In genomic region chr2:65620556-65621166, GRCm38 (mm10) we compare ENCODE assay signal across 8 mouse cellular contexts. TPM values are rescaled to one million over a fixed set of nuclear protein-coding genes. Genes with fewer than 3 reads are reported as not detected.
DNase-seq lines count a peak whose midpoint lies in the region; ATAC-seq lines count a peak whose summit lies in the region.

Gene Scn2a (plus strand): TSS chr2:65620771.

- H3K27ac ChIP-seq in forebrain, embryonic 15.5 days (replicated peaks) = peak within 1 kb of the TSS; percentile 55
- peak within 1 kb of the TSS; percentile 83 for H3K27ac ChIP-seq in midbrain, embryonic 13.5 days

- peak; percentile 6 for DNase-seq in urinary bladder, postnatal 14 days (ENCODE audit: low spot score)
- DNase-seq in urinary bladder, postnatal 4 days (ENCODE audit: low spot score in 2 of 2) = no peak
- peak; percentile 3 for DNase-seq in c-Kit-positive CD71-positive TER-119-positive erythroid progenitor cells, embryonic 14.5 days (ENCODE audit: low spot score)
- peak; percentile 48 to 61 for DNase-seq in layer of hippocampus, adult 8-10 months (ENCODE audit: low spot score in 2 of 2)
- no peak for DNase-seq in thymus, postnatal 25 days

- H3K9ac ChIP-seq in forebrain, embryonic 15.5 days (replicated peaks) = peak within 1 kb of the TSS; percentile 41
- H3K9ac ChIP-seq in midbrain, embryonic 13.5 days (replicated peaks) = peak within 1 kb of the TSS; percentile 63

- H3K36me3 ChIP-seq in forebrain, embryonic 15.5 days = no peaks in the 10 kb centered on the region
- no peaks in the 10 kb centered on the region for H3K36me3 ChIP-seq in midbrain, embryonic 13.5 days

- peak within 1 kb of the TSS; percentile 34 for H3K4me3 ChIP-seq in forebrain, embryonic 15.5 days
- H3K4me3 ChIP-seq in midbrain, embryonic 13.5 days (replicated peaks) = peak within 1 kb of the TSS; percentile 46

- peak within 1 kb of the TSS; percentile 23 for H3K4me2 ChIP-seq in forebrain, embryonic 15.5 days (replicated peaks)
- H3K4me2 ChIP-seq in midbrain, embryonic 13.5 days (replicated peaks) = peak within 1 kb of the TSS; percentile 49

- 38% methylated on average over 9 of the region's 9 CpGs for WGBS in forebrain, embryonic 15.5 days
- WGBS in midbrain, embryonic 13.5 days = 41% methylated on average over 9 of the region's 9 CpGs

- H3K4me1 ChIP-seq in forebrain, embryonic 15.5 days = no peaks in the 10 kb centered on the region
- peaks cover 17% of the 10 kb centered on the region for H3K4me1 ChIP-seq in midbrain, embryonic 13.5 days (replicated peaks)

- H3K9me3 ChIP-seq in forebrain, embryonic 15.5 days = no peaks in the 10 kb centered on the region
- no peaks in the 10 kb centered on the region for H3K9me3 ChIP-seq in midbrain, embryonic 13.5 days

- ATAC-seq in forebrain, embryonic 15.5 days (replicated peaks) = peak; percentile 72
- peak; percentile 70 for ATAC-seq in midbrain, embryonic 13.5 days
- ATAC-seq in erythroid progenitor cell, adult 5-6 weeks (replicated peaks; ENCODE audit: low FRiP score, poor library complexity, severe bottlenecking) = no peak

- H3K27me3 ChIP-seq in forebrain, embryonic 15.5 days = no peaks in the 10 kb centered on the region
- H3K27me3 ChIP-seq in midbrain, embryonic 13.5 days = no peaks in the 10 kb centered on the region

RNA-seq across cellular contexts. Expression of gene Scn2a, which starts in this region (rescaled TPM):
- polyA plus RNA-seq in forebrain, embryonic 15.5 days (2015; fragmentation: Nextera tagmentation; extraction: Ambion mirVana) = 25.2 and 29.9 TPM in 2 replicates
- 100 to 1,000 TPM; 216 to 259 (median 245) TPM for total RNA-seq in layer of hippocampus, adult 8-10 months (2022)
- 28.5 and 32.1 TPM in 2 replicates for polyA plus RNA-seq in midbrain, embryonic 13.5 days (2015; fragmentation: Nextera tagmentation; extraction: Ambion mirVana)
- total RNA-seq in erythroid progenitor cell, adult 5-6 weeks (2015; ENCODE audit: low replicate concordance) = not detected in 2 replicates
- not detected in 2 replicates for total RNA-seq in erythroid progenitor cell, adult 5-6 weeks (2017; ENCODE audit: low replicate concordance)

Comparison
In these comparisons a context has a peak if more than half of its experiments do, and no peak if none do; other contexts are left out.
1. RNA of gene Scn2a (total RNA-seq): 216 to 259 TPM in layer of hippocampus, adult 8-10 months; not detected in erythroid progenitor cell, adult 5-6 weeks; every median in the first group is over 100 times any median in the second.
2. DNase-seq: peak in urinary bladder, postnatal 14 days (single experiment), c-Kit-positive CD71-positive TER-119-positive erythroid progenitor cells, embryonic 14.5 days (single experiment) and layer of hippocampus, adult 8-10 months (2 of 2); none in urinary bladder, postnatal 4 days (0 of 2) and thymus, postnatal 25 days (single experiment).